Mouse (Mus musculus) forebrain, embryonic 14.5 days (tissue): ENCODE results near the gene Trim26. TPM values are rescaled to one million over a fixed set of nuclear protein-coding genes. Genes with fewer than 3 reads are reported as not detected.

ENCODE experiments used
- ATAC-seq: fragments of 200-750 bp; cut with Nextera tagmentation; 2 replicates; pipeline ENCODE4 v1.8.0; 2017; ENCODE audit warnings: mild to moderate bottlenecking, moderate library complexity
- DNase-seq: peaks from one replicate; pipeline ENCODE4 v3.0.0-alpha.2; 2015; ENCODE audit warnings: low spot score
- H3K27ac ChIP-seq: fragments of 300-500 bp; sonication (generic); 2 replicates; pipeline ENCODE4 v1.5.1; 2014; ENCODE audit warnings: low read depth, mild to moderate bottlenecking, control low read depth, low read length, moderate library complexity
- H3K27me3 ChIP-seq: fragments of 300-500 bp; sonication (generic); replicated peaks from 2 replicates; pipeline ENCODE4 v1.6.1; 2014; ENCODE audit warnings: low read length, control low read depth, mixed read lengths; ENCODE audit not compliant: control insufficient read depth, insufficient read depth
- H3K36me3 ChIP-seq: fragments of 300-500 bp; sonication (generic); 2 replicates; pipeline ENCODE4 v1.6.1; 2014; ENCODE audit warnings: low read length, control low read depth; ENCODE audit not compliant: control insufficient read depth, insufficient read depth
- H3K4me1 ChIP-seq: fragments of 300-500 bp; sonication (generic); 2 replicates; pipeline ENCODE4 v1.6.1; 2014; ENCODE audit warnings: antibody characterized with exemption, low read length, control low read depth; ENCODE audit not compliant: control insufficient read depth, insufficient read depth
- H3K4me2 ChIP-seq: fragments of 300-500 bp; sonication (generic); 2 replicates; pipeline ENCODE4 v1.6.1; 2014; ENCODE audit warnings: mild to moderate bottlenecking, control low read depth, low read length
- H3K4me3 ChIP-seq: fragments of 300-500 bp; sonication (generic); 2 replicates; pipeline ENCODE4 v1.5.1; 2014; ENCODE audit warnings: low read depth, low read length, control low read depth
- H3K9ac ChIP-seq: fragments of 300-500 bp; sonication (generic); 2 replicates; pipeline ENCODE4 v1.6.1; 2014; ENCODE audit warnings: mild to moderate bottlenecking, low read length, control low read depth, moderate library complexity
- H3K9me3 ChIP-seq: fragments of 300-500 bp; sonication (generic); replicated peaks from 2 replicates; pipeline ENCODE4 v1.6.1; 2016; ENCODE audit warnings: low read length, control low read depth, mixed read lengths; ENCODE audit not compliant: control insufficient read depth
- WGBS: fragments of 180-500 bp; shearing (Covaris S2); extraction: QIAGEN DNeasy Blood & Tissue Kit; methylation state at CpG from one replicate; pipeline ENCODE4 v1.1.7; 2014; 5-methylcytosine and 5-hydroxymethylcytosine counted together
- polyA plus RNA-seq: library from polyadenylated mRNA; unstranded; fragments of >200 nt; fragmentation: Nextera tagmentation; extraction: Ambion mirVana; gene quantifications from 2 replicates; pipeline ENCODE4 v1.2.1, GENCODE M21; 2014

The Trim26 gene
- polyA plus RNA-seq, 1 experiment from 2014 or later, result 21.7 TPM

- Histone ChIP-seq H3K4me2 (no peak overlapping the region), H3K36me3 (no peaks in the 10 kb centered on the region), H3K9ac (no peak overlapping the region), H3K27me3 (no peaks in the 10 kb centered on the region), H3K27ac (no peak overlapping the region), H3K9me3 (no peaks in the 10 kb centered on the region), H3K4me1 (no peaks in the 10 kb centered on the region), H3K4me3 (no peak overlapping the region)
- ATAC-seq (no peak), DNase-seq (no peak)
- WGBS, result 81% methylated on average over 2 of the region's 2 CpGs
These were observed 8.4 kb upstream of the Trim26 start for GRCm38 (mm10) chr17:36828488-36828887.

DNA sequence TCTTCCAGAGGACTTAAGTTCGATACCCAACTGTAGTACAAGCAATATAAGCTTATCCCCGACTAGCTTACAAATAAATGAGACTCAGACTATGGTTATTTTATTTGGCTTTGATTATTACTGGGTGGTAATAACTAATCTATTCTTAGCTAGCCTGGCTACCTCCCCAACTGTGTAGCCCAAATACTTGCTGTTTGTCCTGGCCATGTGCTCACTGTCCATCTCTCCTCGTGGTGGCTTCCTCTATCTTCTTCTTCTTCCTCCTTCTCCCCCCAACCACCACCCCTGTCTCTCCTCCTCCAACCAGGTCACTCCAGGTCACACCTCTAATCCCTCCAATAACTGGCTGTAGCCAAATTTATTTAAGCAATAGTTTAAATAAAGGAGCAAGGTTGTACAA is 6.5 kb upstream of the Trim26 start:
- H3K4me1 ChIP-seq, result no peaks in the 10 kb centered on the region
- H3K27ac ChIP-seq, result no peak overlapping the region
- no peak overlapping the region for H3K4me3 ChIP-seq
- no peaks in the 10 kb centered on the region for H3K9me3 ChIP-seq
- no peaks in the 10 kb centered on the region for H3K27me3 ChIP-seq
- 80% methylated on average over 3 of the region's 3 CpGs for WGBS
- ATAC-seq (no peak), DNase-seq (no peak)
- H3K9ac ChIP-seq, result no peak overlapping the region
- H3K4me2 ChIP-seq, result no peak overlapping the region
- no peaks in the 10 kb centered on the region for H3K36me3 ChIP-seq

DNA sequence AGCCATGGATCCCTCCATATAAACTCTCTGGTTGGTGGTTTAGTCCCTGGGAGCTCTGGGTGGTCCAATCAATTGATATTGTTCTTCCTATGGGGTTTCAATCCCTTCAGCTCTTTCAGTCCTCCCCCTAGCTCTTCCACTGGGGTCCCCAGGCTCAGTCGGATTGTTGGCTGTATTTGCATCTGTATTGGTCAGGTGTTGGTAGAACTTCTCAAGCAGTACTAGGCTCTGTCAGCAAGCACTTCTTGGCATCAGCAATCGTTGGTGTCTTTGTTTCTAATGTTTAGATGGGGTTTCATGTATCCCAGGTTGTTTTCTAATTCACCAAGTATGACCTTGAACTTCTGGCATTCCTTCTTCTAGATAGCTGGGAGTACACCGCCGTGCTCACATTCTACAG is 4.2 kb upstream of the Trim26 start:
- ATAC-seq, result no peak
- Histone ChIP-seq H3K4me2 (no peak overlapping the region), H3K4me1 (no peaks in the 10 kb centered on the region; the same call in 1 of the 2 replicates), H3K27me3 (no peaks in the 10 kb centered on the region), H3K27ac (no peak overlapping the region), H3K36me3 (no peaks in the 10 kb centered on the region), H3K4me3 (no peak overlapping the region), H3K9ac (no peak overlapping the region), H3K9me3 (no peaks in the 10 kb centered on the region)
- DNase-seq, result no peak
- 58% methylated on average over 4 of the region's 4 CpGs for WGBS

DNA sequence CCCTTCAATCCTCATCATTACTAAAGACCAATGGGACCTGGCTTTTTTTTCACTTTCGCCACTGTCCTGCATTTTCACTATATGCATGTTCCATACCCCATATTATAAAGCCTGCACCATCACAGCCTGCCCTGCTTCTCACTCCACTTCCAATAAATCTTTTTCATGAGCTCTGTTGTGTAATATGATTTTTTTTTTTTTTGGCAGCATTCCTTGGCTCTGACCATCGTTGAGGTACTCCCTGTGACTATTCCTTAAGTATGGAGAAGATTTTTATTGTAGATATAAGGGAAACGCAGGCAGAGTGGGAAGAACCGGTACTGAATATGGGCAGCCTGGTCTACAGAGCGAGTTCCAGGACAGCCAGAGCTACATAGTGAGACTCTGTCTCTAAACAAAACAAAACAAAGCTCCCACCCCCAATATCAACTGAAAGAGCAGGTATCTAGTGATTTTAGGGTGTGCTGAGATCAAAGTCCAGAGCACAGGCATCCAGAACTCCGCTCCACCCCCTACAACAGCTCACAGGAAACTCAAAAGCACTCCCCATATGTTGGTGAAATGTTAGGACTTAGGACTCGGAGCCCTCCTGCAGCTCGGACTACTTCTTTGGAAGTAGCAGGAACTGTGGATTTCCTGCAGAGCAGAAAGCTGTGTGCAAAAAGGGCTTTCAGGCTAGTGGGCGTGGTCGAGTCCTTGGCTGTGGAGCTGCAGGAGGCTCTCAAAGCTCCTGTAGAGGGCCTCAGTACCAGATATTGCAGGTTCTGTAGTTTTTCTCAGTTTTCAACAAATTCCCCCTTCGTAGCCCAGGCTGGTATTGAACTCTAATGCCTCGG is 1.1 kb upstream of the Trim26 start:
- Histone ChIP-seq H3K4me1 (no peaks in the 10 kb centered on the region; the same call in 1 of the 2 replicates), H3K27ac (no peak overlapping the region), H3K4me2 (peak overlapping the region; percentile 67), H3K4me3 (no peak overlapping the region), H3K9me3 (no peaks in the 10 kb centered on the region), H3K9ac (no peak overlapping the region), H3K27me3 (no peaks in the 10 kb centered on the region), H3K36me3 (no peaks in the 10 kb centered on the region)
- DNase-seq, result peak; percentile 69
- peak; percentile 5; the same call in 1 of the 2 replicates for ATAC-seq
- whole genome bisulfite sequencing, result 36% methylated on average over 12 of the region's 12 CpGs

GRCm38 (mm10) chr17:36836427-36836812 is 514 bp upstream of the Trim26 start:
- Histone ChIP-seq H3K4me1 (no peaks in the 10 kb centered on the region; the same call in 1 of the 2 replicates), H3K4me3 (peak overlapping the region; percentile 67), H3K27ac (peak overlapping the region; percentile 52; the same call in 1 of the 2 replicates), H3K4me2 (peak overlapping the region; percentile 67), H3K36me3 (no peaks in the 10 kb centered on the region), H3K27me3 (no peaks in the 10 kb centered on the region), H3K9me3 (no peaks in the 10 kb centered on the region), H3K9ac (peak overlapping the region; percentile 52)
- DNase-seq (no peak), ATAC-seq (peak; percentile 32)
- WGBS, result 8% methylated on average over 3 of the region's 3 CpGs

DNA sequence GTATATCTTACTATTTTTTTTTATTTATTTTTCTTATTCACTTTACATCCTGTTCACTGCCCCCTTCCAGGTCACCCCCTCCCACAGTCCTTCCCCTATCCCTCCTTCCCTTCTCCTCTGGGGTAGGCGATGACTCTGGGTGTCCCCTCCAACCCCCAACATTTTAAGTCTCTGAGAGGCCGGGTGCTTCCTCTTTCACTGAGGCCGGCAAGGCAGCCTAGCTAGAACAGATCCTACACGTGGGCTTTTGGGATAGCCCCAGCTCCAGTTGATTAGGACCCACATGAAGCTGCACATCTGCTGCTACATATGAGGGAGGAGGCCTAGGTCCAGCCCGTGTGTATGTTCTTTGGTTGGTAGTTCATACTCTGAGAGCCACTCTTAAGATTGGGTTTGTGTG is 2.1 kb downstream of the Trim26 start:
- Histone ChIP-seq H3K36me3 (no peaks in the 10 kb centered on the region), H3K27ac (no peak overlapping the region), H3K27me3 (no peaks in the 10 kb centered on the region), H3K9ac (no peak overlapping the region), H3K4me3 (no peak overlapping the region), H3K4me2 (no peak overlapping the region), H3K9me3 (no peaks in the 10 kb centered on the region), H3K4me1 (no peaks in the 10 kb centered on the region; the same call in 1 of the 2 replicates)
- ATAC-seq (no peak), DNase-seq (no peak)
- 82% methylated on average over 5 of the region's 5 CpGs for WGBS

DNA sequence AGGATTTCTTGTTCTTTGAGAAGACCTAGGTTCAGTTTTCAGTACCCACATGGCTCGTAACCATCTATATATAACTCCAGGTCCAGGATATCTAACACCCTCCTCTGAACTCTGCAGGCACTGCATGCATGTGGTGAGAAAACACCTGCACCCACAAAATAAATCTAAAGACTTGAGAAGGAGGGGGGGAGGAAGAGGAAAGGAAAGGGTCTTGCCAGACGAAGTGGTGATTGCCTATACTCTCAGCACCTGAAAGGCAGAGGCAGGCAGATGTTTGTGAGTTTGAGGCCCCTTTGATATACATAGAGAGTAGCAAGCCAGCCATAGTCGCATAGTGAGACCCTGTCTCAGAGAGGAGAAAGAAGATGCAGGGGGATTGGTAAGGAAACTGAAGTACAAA is 3.0 kb downstream of the Trim26 start:
- H3K27ac ChIP-seq, result no peak overlapping the region
- no peak for DNase-seq
- 87% methylated on average over 3 of the region's 3 CpGs for WGBS
- no peaks in the 10 kb centered on the region for H3K9me3 ChIP-seq
- no peaks in the 10 kb centered on the region for H3K27me3 ChIP-seq
- H3K4me2 ChIP-seq, result no peak overlapping the region
- ATAC-seq, result no peak
- H3K9ac ChIP-seq, result no peak overlapping the region
- H3K36me3 ChIP-seq, result no peaks in the 10 kb centered on the region
- no peaks in the 10 kb centered on the region; the same call in 1 of the 2 replicates for H3K4me1 ChIP-seq
- H3K4me3 ChIP-seq, result no peak overlapping the region

GRCm38 (mm10) chr17:36840961-36841445 is 4.1 kb downstream of the Trim26 start:
- Histone ChIP-seq H3K4me3 (no peak overlapping the region), H3K4me2 (no peak overlapping the region), H3K9me3 (no peaks in the 10 kb centered on the region), H3K27me3 (no peaks in the 10 kb centered on the region), H3K9ac (no peak overlapping the region), H3K4me1 (no peaks in the 10 kb centered on the region; the same call in 1 of the 2 replicates), H3K27ac (no peak overlapping the region), H3K36me3 (no peaks in the 10 kb centered on the region)
- ATAC-seq (no peak), DNase-seq (no peak)

DNA sequence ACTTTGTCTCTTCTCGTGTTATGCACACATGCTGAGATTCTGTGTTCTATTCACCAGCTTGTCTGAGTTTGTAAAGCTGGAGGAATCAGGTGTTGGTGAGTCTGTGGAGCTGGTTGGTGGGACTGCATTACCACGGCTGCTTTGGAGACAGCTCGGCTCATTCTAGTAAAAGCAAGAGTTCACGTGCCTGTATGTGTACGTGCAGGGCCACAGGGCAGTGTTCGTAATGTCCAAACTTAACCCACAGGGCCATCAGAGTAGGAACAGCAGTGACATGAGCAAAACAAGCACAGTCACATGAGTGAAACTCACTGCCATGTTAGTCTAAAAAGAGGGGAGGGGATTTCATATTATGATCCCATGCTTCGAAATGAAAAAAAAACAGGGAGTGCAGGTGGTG is 6.8 kb downstream of the Trim26 start:
- DNase-seq (no peak), ATAC-seq (no peak)
- Histone ChIP-seq H3K4me2 (no peak overlapping the region), H3K27ac (no peak overlapping the region), H3K9me3 (no peaks in the 10 kb centered on the region), H3K27me3 (no peaks in the 10 kb centered on the region), H3K36me3 (no peaks in the 10 kb centered on the region), H3K4me3 (no peak overlapping the region), H3K4me1 (no peaks in the 10 kb centered on the region), H3K9ac (no peak overlapping the region)
- 84% methylated on average over 7 of the region's 7 CpGs for WGBS
